Mouse (Mus musculus) forelimb bud, embryonic 11.5 days (tissue): ENCODE data around the gene Mga.
A peak's percentile ranks its signal among the peaks of the same experiment; 100 is the strongest.

Experiments used
- DNase-seq: peaks from one replicate; pipeline ENCODE4 v3.0.0-alpha.2; 2012; ENCODE audit warnings: low read depth, low spot score

Gene Mga

GRCm38 (mm10) chr2:119897090-119897732 is at the start of gene Mga:
TSS of gene Mga (plus strand) at chr2:119897228.
- DNase-seq, result peak; percentile 98

DNA sequence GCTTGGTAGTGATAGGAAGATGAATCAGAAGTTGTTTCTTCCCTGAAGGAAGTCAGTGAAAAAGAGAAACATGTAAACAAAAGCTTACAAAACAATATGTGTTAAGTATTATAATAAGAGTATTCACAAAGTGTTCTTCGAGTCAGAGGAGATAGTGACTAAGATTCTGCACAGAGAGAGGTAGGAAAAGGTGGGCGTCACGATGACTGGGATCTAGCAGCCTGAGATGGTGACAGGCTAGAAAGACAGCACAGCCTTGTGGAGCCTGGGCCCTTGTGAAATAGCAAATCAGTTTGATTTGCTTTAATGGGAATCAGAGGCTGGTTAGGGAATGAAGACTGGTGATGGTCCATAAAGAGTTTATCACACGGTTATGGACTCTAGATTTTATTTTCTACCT is 43.2 kb upstream of the Mga start:
- no peak for DNase-seq

DNA sequence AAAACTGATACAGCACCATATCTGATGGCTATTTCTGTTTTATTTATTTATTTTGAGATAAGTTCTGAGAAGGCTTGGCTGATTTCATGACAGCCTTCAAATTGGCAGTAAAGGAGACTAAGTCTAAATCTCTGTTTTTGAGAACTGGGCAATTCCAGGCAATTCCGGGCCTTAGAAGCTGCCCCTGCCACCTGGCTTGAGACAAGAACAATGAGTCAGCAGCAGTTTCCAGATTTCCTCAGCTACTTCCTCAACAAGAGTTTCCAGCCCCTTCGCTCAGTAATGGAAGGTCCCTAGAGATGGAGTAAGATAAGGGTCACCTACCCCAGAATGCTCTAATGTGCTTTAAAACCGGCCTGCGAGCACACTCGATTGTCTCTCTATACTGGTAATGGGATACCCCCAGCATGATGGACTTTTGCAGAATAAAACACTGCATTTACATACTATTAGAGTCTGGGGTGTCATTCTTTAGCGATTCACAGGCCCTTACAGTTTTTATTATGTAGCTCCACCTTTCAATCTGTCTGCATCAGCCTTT is 41.6 kb upstream of the Mga start:
- DNase-seq, result no peak

- no peak for DNase-seq
These were observed 39.7 kb upstream of the Mga start for GRCm38 (mm10) chr2:119857341-119857740.

- no peak for DNase-seq
These were observed 32.5 kb upstream of the Mga start for GRCm38 (mm10) chr2:119864484-119864883.

DNA sequence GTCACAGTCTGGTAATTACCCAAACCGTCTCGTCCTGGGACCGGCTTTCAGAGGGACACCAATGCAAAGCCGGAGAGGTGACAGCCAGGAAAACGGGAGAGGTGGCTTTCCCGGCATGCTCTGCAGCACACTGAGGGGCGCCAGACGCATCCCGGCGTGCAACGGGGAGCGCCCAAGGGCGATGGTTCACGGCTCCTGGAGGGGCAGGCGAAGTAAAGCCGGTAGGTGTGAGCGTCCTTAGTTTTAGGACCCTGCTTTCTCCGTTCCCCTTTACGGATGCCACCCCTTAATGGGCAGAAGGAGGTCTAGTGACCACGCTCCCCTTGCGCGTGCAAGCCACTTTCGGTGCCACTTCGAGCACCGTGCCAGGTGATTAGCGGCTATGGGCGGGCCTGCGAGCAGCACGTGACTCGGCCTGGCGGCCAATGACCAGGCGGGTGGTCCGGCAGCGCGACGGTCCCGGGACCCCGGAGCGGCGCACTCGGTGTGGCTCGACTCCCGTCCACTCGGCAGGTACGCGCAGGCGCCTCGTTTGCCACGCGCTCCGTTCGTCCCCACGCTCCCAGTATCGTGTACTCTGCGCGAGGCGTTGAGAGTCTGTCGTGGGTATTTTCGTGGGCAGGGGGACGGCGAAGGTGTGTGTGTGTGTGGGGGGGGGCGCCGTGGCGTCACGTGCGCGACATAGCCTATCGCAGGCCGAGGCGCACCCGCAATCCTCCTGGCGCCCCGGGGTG is 24.5 kb upstream of the Mga start:
- peak; percentile 69 for DNase-seq

DNA sequence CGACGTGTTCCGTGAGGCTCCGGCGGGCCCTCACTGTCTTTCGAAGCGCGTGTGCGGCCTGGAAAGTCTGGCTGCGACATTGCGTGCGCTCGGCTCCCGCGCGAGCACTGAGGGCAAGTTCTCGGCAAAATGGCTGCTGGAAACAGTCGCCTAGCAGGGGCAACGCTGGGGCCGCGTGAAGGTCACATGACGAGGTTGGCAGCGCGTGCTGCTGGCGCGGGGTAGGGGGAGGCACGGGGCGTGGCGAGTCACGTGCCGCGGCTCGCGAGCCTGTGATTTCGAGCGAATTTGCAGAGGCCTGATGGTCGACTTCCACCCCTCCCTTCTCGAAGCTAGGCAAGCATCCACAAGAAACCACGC is 23.9 kb upstream of the Mga start:
- peak; percentile 86 for DNase-seq

- DNase-seq, result no peak
These were observed 21.0 kb upstream of the Mga start for GRCm38 (mm10) chr2:119875981-119876380.

DNA sequence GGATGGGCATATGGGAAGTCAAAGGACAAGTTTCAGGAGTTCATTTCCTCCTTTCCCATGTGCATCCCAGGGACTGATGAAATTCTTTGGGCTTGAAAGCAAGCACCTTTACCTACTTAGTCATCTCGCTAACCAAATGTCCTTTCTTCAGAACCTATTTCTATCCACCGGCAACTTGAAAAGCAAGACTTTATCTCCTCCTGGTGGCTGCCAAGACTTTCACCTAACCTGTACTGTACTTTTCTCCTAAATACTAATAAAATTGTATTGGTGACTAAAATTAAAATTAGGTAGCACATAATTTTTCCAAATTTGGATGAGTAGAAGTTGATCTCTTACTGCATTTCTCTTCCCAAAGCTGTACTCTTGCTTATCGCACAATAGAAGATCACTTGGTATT is 9.8 kb upstream of the Mga start:
- DNase-seq, result no peak

DNA sequence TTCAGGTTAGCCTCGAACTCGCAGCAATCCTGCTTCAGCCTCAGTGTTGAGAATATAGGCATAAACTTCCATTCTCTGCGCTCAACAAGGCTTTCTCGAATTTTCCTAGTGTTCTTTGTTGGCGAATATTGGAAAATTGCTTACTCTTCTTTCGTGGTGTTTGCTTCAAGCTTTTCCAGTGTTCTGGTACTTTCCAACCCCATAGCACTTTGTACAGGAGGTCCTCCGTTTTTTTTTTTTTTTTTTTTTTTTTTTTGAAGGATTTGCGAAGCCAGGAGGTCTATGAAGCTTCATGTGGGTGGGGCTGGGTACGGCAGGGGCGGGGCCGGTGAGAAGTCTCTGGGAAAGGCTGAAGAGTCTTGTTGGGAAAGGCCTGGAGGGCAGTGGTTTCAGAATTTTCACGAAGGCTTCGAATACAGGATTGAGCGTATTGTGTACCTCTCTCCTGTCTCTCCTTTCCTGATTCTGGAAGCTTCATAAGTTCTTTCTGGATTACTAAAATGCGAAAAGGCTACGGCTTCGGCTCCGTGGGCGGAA is 407 bp upstream of the Mga start:
- DNase-seq, result no peak

- DNase-seq, result peak; percentile 51
These were observed 1.1 kb downstream of the Mga start for GRCm38 (mm10) chr2:119898141-119898594.

GRCm38 (mm10) chr2:119916007-119916406 is 19.0 kb downstream of the Mga start:
- no peak for DNase-seq

DNA sequence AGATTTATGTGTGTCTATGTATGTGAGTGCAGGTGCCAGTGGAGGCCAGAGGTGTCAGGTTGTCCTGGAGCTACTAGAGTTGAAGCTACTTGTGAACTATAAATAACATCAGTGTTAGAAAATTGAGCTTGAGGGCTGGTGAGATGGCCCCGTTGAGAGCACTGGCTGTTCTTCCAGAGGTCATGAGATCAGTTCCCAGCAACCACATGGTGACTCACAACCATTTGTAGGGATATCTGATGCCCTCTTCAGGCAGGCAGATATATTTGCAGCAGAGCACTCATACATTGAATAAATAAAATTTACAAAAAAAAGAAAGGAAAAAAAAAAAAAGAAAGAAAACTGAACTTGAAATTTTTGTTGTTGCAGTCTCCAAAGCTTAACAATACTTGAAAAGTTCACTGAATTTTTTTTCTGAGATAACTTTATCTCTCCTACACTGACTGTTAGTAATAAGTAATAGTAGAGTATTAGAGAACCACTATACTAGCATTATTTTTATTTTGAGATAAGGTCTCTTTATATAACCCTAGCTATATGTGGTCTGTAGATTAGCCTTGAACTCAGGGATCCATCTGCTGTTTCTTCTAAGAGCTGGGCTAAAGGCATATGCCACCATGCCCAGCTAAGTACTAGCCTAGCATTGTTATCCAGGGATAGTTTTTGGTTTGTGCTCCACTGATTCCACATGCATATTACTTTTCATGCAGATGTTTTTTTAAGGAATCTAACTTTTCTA is 20.8 kb downstream of the Mga start:
- DNase-seq, result no peak

DNA sequence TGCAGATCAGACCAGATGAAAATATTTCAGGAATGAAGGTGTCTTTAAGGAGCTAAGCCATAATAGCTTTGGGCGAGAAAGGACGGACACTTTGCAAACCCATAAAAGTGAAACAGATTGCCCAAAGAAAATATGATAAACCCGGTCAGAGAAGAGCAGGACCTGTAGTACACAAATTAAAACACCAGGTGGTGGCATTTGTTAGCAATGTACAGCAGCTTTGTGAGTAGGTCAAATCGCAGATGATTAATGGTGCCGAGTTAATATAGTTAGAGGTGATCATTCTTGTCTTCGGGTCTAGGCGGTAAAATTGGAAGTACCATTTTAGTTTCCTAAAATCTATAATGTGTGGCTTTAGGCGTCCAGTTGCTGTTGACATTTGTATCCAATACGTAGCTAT is 73.5 kb downstream of the Mga start:
- DNase-seq, result peak; percentile 57

GRCm38 (mm10) chr2:119971316-119971715 is 74.3 kb downstream of the Mga start:
- no peak for DNase-seq

- peak; percentile 97 for DNase-seq
These were observed 75.0 kb downstream of the Mga start for GRCm38 (mm10) chr2:119971837-119972536.

DNA sequence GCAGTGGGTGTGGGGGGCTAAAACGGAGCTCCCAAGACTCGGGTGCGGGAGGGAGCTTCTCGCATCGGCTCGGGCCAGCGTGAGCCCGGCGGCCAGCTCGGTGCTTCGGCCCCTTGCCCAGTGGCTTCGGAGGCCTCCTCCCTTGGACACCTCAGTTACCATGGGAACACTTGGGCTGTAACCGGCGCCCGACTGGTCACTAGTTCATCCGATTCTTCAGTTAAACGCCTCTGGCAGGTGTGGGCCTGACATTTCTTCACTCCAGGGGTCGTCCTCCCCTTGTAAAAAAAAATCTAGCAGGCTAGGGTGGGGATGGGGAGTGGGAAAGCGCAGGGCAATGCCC is 75.5 kb downstream of the Mga start, which contains the start of gene Mapkbp1:
Gene Mapkbp1 (plus strand): TSS at position 163 of the 343 bp plus-strand sequence.
- no peak for DNase-seq

GRCm38 (mm10) chr2:119980343-119980986 is 83.4 kb downstream of the Mga start:
- no peak for DNase-seq

DNA sequence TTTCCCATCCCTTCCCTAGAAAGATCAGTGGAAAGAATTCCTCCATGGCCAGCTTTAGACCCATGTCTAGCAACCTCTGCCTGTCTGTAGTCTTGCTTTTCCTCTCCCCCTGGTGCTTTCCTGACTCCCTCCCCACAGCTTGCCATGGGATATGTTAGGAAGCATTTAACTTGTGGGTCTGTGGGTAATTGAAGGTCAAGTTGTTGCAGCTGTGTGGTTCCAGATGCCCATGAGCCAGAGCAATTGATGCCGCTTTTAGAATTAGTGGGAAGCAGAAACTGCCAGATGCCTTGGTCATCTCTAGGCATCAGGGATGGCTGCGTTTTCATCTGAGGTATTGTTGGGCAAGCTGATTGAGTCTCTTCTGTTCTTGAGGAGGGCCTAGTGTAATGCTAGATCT is 84.6 kb downstream of the Mga start:
- no peak for DNase-seq

DNA sequence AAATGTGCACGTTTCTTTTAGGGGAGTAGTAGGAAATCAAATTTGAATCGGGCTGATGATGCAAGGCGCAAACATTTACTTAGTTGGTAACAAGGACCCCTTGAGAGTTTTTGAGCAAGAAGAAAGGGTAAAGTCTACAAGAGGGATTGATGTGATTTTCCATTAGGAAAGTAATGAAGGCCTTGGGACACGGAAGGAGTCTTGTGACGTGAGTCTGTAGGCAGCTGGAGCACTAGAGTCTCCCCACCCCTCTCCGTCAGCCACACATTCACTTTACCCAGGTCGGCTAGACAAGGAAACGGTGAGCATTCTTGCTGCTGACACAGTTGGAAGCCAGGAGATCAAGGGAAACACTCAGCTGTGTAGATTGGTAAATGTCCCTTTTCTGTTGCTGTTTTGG is 88.8 kb downstream of the Mga start:
- DNase-seq, result no peak

DNA sequence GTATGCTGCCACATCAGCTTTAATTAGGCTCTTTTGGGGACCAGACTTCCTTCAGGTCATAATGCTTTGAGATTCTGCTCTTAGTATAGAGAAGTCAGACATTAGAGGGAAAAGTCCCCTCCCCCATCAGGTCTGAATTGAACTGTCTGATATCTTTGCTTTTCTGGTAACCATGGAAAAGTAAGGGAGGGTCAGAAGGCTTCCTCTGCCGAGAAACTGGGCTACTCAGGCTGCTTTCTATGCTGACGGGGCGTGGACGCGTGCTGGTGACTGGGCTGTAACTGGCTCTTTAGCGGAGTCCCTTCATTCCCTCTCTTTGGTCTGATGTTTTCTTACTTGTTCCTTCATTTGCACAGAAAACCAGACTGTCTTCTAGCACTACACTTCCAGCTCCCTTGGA is 89.3 kb downstream of the Mga start:
- no peak for DNase-seq
